Mouse (Mus musculus) G1E (cell line): ENCODE measurements around the gene Ripk1.

Experiments used
- CTCF ChIP-seq: IDR thresholded peaks from 2 replicates; pipeline ENCODE4 v1.5.1; 2012; ENCODE audit warnings: low read depth, low read length, inconsistent platforms, mixed read lengths
- GATA2 ChIP-seq: IDR thresholded peaks from 2 replicates; pipeline ENCODE4 v1.6.1; 2012; ENCODE audit warnings: low read depth, low read length, inconsistent platforms, borderline replicate concordance
- POLR2AphosphoS5 ChIP-seq: IDR thresholded peaks from 2 replicates; pipeline ENCODE4 v1.6.1; 2012; ENCODE audit warnings: low read depth, low read length, inconsistent platforms; ENCODE audit not compliant: insufficient replicate concordance
- TAL1 ChIP-seq: conservative IDR thresholded peaks from 2 replicates; pipeline ENCODE4 v1.6.1; 2012; ENCODE audit warnings: low read depth, low read length, inconsistent platforms, mixed read lengths

DNA sequence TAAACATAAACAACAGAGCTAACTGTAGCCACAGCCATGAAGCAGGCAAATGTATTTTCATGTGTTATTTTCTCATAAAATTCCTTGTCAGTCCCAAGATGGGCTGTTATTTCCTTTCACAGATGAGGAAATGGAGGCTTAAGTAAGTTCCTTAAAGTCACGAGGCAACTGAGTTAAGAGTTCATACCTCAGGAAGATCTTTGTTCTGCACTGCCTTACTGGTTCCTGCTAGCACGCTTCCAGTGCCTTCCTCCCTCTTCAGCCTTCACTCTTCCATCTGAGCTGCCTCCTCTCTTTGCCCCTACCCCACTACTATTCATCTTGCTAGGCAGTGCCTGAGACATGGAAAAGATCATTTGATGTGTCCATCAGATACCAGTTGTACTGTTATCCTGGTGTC is 5.1 kb downstream of the Ripk1 start:
- TF ChIP-seq CTCF: no peak
- no peak for TF ChIP-seq TAL1
- no peak for TF ChIP-seq POLR2AphosphoS5
- no peak for TF ChIP-seq GATA2
